Mouse (Mus musculus) heart, embryonic 16.5 days (tissue): ENCODE data around the gene Casc1. TPM values are rescaled to one million over a fixed set of nuclear protein-coding genes. Genes with fewer than 3 reads are reported as not detected.
"Not testable (repeated sequence)": the region's sequence is repeated elsewhere in the genome, so short reads cannot be mapped to it uniquely, and the experiment has no call there.

Experiments used
- ATAC-seq: fragments of 200-750 bp; cut with Nextera tagmentation; replicated peaks from 2 replicates; pipeline ENCODE4 v1.8.0; 2017; ENCODE audit warnings: moderate number of reproducible peaks; ENCODE audit not compliant: insufficient read depth, low FRiP score; ENCODE audit errors: extremely low read depth
- H3K27ac ChIP-seq: fragments of 300-500 bp; sonication (generic); 2 replicates; pipeline ENCODE4 v1.5.1; 2014; ENCODE audit warnings: mild to moderate bottlenecking, low read length, control low read depth, moderate library complexity
- H3K27me3 ChIP-seq: fragments of 300-500 bp; sonication (generic); 2 replicates; pipeline ENCODE4 v1.6.1; 2014; ENCODE audit warnings: low read length, mixed read lengths; ENCODE audit not compliant: control insufficient read depth, insufficient read depth
- H3K36me3 ChIP-seq: fragments of 300-500 bp; sonication (generic); 2 replicates; pipeline ENCODE4 v1.6.1; 2014; ENCODE audit not compliant: control insufficient read depth, insufficient read depth
- H3K4me1 ChIP-seq: fragments of 300-500 bp; sonication (generic); 2 replicates; pipeline ENCODE4 v1.6.1; 2014; ENCODE audit warnings: low read length, mixed read lengths; ENCODE audit not compliant: control insufficient read depth, insufficient read depth
- H3K4me2 ChIP-seq: fragments of 300-500 bp; sonication (generic); 2 replicates; pipeline ENCODE4 v1.6.1; 2014; ENCODE audit warnings: low read depth, mild to moderate bottlenecking, control low read depth, low read length
- H3K4me3 ChIP-seq: fragments of 300-500 bp; sonication (generic); 2 replicates; pipeline ENCODE4 v1.5.1; 2014; ENCODE audit warnings: mild to moderate bottlenecking, control low read depth, low read length
- H3K9ac ChIP-seq: fragments of 300-500 bp; sonication (generic); 2 replicates; pipeline ENCODE4 v1.6.1; 2014; ENCODE audit warnings: low read length, control low read depth
- H3K9me3 ChIP-seq: fragments of 300-500 bp; sonication (generic); replicated peaks from 2 replicates; pipeline ENCODE4 v1.6.1; 2016; ENCODE audit warnings: low read length; ENCODE audit not compliant: control insufficient read depth
- WGBS: fragments of 180-500 bp; shearing (Covaris S2); extraction: QIAGEN DNeasy Blood & Tissue Kit; methylation state at CpG from one replicate; pipeline ENCODE4 v1.1.7; 2014; 5-methylcytosine and 5-hydroxymethylcytosine counted together
- polyA plus RNA-seq: library from polyadenylated mRNA; unstranded; fragments of >200 nt; fragmentation: Nextera tagmentation; extraction: Ambion mirVana; gene quantifications from 2 replicates; pipeline ENCODE4 v1.2.1, GENCODE M21; 2015

The Casc1 gene
- polyA plus RNA-seq, 1 experiment from 2014 or later: 0.53 TPM

DNA sequence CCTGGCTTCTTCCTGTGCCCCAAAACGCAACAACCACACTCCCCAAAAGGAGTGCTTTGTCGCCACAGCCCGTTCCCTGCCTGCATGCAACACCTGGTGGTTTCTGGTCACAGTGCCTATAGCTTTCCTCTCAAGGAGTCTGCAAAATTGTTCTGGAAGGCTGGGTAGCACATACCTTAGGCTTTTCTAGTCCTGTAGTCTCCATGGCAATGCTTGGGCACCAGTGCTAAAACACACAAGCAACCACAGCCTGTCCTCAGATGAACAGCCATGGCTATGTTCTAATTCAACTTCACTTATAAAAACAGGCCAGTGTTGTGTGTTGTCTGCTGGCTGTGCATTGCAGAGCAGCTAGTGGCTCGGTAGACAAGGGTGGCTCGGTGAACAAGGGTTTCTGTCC, 74.0 kb downstream of the Casc1 start:
- H3K4me3 ChIP-seq: no peak overlapping the region
- no peak for ATAC-seq
- H3K4me1 ChIP-seq: peaks cover 4% of the 10 kb centered on the region; the same call in 1 of the 2 replicates
- no peaks in the 10 kb centered on the region for H3K9me3 ChIP-seq
- no peak overlapping the region for H3K27ac ChIP-seq
- H3K27me3 ChIP-seq: no peaks in the 10 kb centered on the region
- 83% methylated on average over 5 of the region's 5 CpGs for WGBS
- H3K9ac ChIP-seq: no peak overlapping the region
- H3K36me3 ChIP-seq: no peaks in the 10 kb centered on the region
- no peak overlapping the region for H3K4me2 ChIP-seq

- no peak overlapping the region for H3K9ac ChIP-seq
- no peak overlapping the region for H3K4me2 ChIP-seq
- no peaks in the 10 kb centered on the region for H3K27me3 ChIP-seq
- 59% methylated on average over 9 of the region's 9 CpGs for WGBS
- no peak overlapping the region for H3K4me3 ChIP-seq
- no peak overlapping the region for H3K27ac ChIP-seq
- H3K4me1 ChIP-seq: peaks cover 3% of the 10 kb centered on the region; the same call in 1 of the 2 replicates
- H3K36me3 ChIP-seq: no peaks in the 10 kb centered on the region
- no peaks in the 10 kb centered on the region for H3K9me3 ChIP-seq
- ATAC-seq: no peak
These were observed 75.0 kb downstream of the Casc1 start for GRCm38 (mm10) chr6:145135804-145136203.

- 75% methylated on average over 3 of the region's 3 CpGs for WGBS
- ATAC-seq: no peak
- H3K27ac ChIP-seq: no peak overlapping the region
- H3K36me3 ChIP-seq: no peaks in the 10 kb centered on the region
- no peaks in the 10 kb centered on the region for H3K4me1 ChIP-seq
- H3K9ac ChIP-seq: no peak overlapping the region
- no peaks in the 10 kb centered on the region for H3K27me3 ChIP-seq
- no peak overlapping the region for H3K4me3 ChIP-seq
- no peaks in the 10 kb centered on the region for H3K9me3 ChIP-seq
- H3K4me2 ChIP-seq: no peak overlapping the region
These were observed 75.5 kb downstream of the Casc1 start for GRCm38 (mm10) chr6:145135295-145135694.

- not testable (repeated sequence) for H3K9ac ChIP-seq
- WGBS: 85% methylated on average over 5 of the region's 5 CpGs
These were observed 77.8 kb downstream of the Casc1 start for GRCm38 (mm10) chr6:145132969-145133368.

GRCm38 (mm10) chr6:145131991-145132390, 78.8 kb downstream of the Casc1 start:
- peaks cover 2% of the 10 kb centered on the region; the same call in 1 of the 2 replicates for H3K9me3 ChIP-seq
- H3K27me3 ChIP-seq: no peaks in the 10 kb centered on the region
- no peak overlapping the region for H3K9ac ChIP-seq
- no peak overlapping the region for H3K27ac ChIP-seq
- no peaks in the 10 kb centered on the region for H3K4me1 ChIP-seq
- H3K36me3 ChIP-seq: no peaks in the 10 kb centered on the region
- 89% methylated on average over 5 of the region's 5 CpGs for WGBS
- H3K4me3 ChIP-seq: no peak overlapping the region
- no peak overlapping the region for H3K4me2 ChIP-seq
- ATAC-seq: no peak

More at GRCm38 (mm10) chr6:145132969-145133368, 77.8 kb downstream of the Casc1 start:
- H3K27me3 ChIP-seq, H3K27ac ChIP-seq, H3K36me3 ChIP-seq, H3K4me3 ChIP-seq, H3K4me1 ChIP-seq, H3K9me3 ChIP-seq, ATAC-seq, H3K4me2 ChIP-seq: not testable (repeated sequence)

DNA sequence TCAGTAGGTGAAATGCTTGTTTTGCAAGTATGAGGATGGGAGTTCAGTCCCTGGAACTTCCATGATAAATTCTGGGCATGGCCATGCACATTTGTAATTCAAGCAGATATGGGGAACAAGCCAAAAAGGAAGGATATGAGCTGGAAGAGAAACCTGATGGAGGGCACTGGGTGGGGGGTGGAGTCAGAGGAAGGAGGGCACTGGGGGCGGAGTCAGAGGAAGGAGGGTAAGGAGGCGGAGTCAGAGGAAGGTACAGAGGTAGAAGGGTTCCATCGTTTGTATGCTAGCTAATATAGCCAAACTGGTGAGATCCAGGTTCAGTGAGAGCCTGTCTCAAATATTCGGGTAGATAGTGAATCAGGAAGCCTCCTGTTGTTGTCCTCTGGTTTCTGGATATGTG, 81.2 kb downstream of the Casc1 start:
- no peak for ATAC-seq
- Histone ChIP-seq H3K27ac (no peak overlapping the region), H3K27me3 (no peaks in the 10 kb centered on the region), H3K36me3 (no peaks in the 10 kb centered on the region), H3K9me3 (peaks cover 2% of the 10 kb centered on the region; the same call in 1 of the 2 replicates), H3K4me3 (no peak overlapping the region), H3K4me1 (peaks cover 17% of the 10 kb centered on the region), H3K9ac (no peak overlapping the region), H3K4me2 (no peak overlapping the region)
- WGBS: 63% methylated on average over 4 of the region's 4 CpGs

- Histone ChIP-seq H3K4me1 (peaks cover 24% of the 10 kb centered on the region), H3K9ac (no peak overlapping the region), H3K27ac (no peak overlapping the region), H3K27me3 (no peaks in the 10 kb centered on the region), H3K9me3 (peaks cover 2% of the 10 kb centered on the region; the same call in 1 of the 2 replicates), H3K4me3 (no peak overlapping the region), H3K4me2 (no peak overlapping the region), H3K36me3 (no peaks in the 10 kb centered on the region)
- 93% methylated on average over 3 of the region's 3 CpGs for WGBS
- ATAC-seq: no peak
These were observed 83.2 kb downstream of the Casc1 start for GRCm38 (mm10) chr6:145127652-145128051.

DNA sequence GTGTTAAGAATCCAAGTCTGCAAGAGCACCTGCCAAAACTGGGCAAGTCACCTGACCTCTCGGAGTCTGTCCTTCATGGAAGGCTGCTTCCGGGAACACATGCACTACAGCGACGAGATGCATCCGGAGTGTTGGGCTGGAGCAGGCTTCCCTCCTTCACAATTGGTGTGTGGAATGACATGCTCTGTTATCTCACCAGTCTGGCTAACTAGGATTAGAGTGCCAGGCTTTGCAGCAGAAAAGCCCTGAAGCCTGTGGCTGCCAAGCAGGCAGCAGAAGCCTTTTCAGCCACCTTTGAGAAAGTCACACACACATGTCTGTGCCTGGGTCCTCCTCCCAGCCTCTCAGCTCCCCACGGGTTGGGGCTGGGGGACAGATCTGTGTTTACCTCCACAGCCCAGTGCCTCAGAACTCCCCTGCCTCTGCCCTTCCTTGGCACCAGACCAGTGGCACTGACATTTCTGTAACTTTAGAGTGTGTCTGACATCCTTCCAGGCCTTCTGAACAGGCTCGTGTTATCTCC, 85.2 kb downstream of the Casc1 start:
- H3K27ac ChIP-seq: peak overlapping the region; percentile 90
- peak overlapping the region; percentile 35 for H3K4me2 ChIP-seq
- H3K4me3 ChIP-seq: no peak overlapping the region
- no peaks in the 10 kb centered on the region for H3K27me3 ChIP-seq
- H3K9me3 ChIP-seq: peaks cover 2% of the 10 kb centered on the region; the same call in 1 of the 2 replicates
- H3K9ac ChIP-seq: peak overlapping the region; percentile 57; the same call in 1 of the 2 replicates
- H3K4me1 ChIP-seq: peaks cover 38% of the 10 kb centered on the region
- 12% methylated on average over 7 of the region's 7 CpGs for WGBS
- no peaks in the 10 kb centered on the region for H3K36me3 ChIP-seq
- ATAC-seq: peak; percentile 72
